Mouse (Mus musculus) G1E (cell line): ENCODE data around the gene Snapc4.

Experiments
- CTCF ChIP-seq: IDR thresholded peaks from 2 replicates; pipeline ENCODE4 v1.5.1; 2012; ENCODE audit warnings: low read depth, low read length, inconsistent platforms, mixed read lengths
- GATA1 ChIP-seq: IDR thresholded peaks from 2 replicates; pipeline ENCODE4 v1.6.1; 2012; ENCODE audit warnings: borderline replicate concordance, low read length, inconsistent platforms, mixed read lengths
- POLR2AphosphoS5 ChIP-seq: IDR thresholded peaks from 2 replicates; pipeline ENCODE4 v1.6.1; 2012; ENCODE audit warnings: low read depth, low read length, inconsistent platforms; ENCODE audit not compliant: insufficient replicate concordance
- TAL1 ChIP-seq: conservative IDR thresholded peaks from 2 replicates; pipeline ENCODE4 v1.6.1; 2012; ENCODE audit warnings: low read depth, low read length, inconsistent platforms, mixed read lengths

DNA sequence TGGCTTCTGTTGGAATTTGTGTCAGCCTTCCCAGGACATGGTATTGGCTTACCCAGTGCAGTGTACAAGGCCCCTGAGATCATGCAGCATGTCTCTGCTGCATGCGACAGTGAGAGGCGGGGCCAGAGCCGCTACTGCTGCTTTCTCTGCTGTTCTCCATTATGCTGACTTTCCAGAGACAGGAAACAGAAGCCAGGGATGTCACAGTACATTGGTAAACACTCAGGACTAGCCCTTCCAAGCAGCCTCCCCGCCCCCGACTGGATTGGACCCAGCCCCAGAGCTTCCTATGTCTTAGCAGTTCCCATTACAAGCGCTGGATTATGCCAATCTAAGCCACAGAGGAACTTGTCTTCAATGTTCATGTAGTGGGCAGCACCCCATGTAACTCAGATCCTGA is 32.2 kb downstream of the Snapc4 start:
- TF ChIP-seq POLR2AphosphoS5 (no peak), CTCF (no peak), TAL1 (no peak), GATA1 (no peak)
